Mouse (Mus musculus): Measurements from ENCODE around the gene Prtn3. TPM values are rescaled to one million over a fixed set of nuclear protein-coding genes. Genes with fewer than 3 reads are reported as not detected.
A peak's percentile ranks its signal among the peaks of the same experiment; 100 is the strongest.

Gene Prtn3
- polyA plus RNA-seq, 1 experiment from 2014 or later = 15.3 TPM

GRCm38 (mm10) chr10:79866601-79867000 is 7.7 kb upstream of the Prtn3 start:
- H3K36me3 ChIP-seq (ENCODE audit: control insufficient read depth, insufficient read depth) = peaks cover 25% of the 10 kb centered on the region
- 83% methylated on average over 11 of the region's 11 CpGs for WGBS

GRCm38 (mm10) chr10:79871845-79872244 is 2.4 kb upstream of the Prtn3 start:
- WGBS = 62% methylated on average over 8 of the region's 8 CpGs
- peak overlapping the region; percentile 78 for H3K4me2 ChIP-seq (ENCODE audit: low read length)
- no peak overlapping the region for H3K27ac ChIP-seq (ENCODE audit: low read length)
- H3K9me3 ChIP-seq (ENCODE audit: control insufficient read depth, low read length) = no peaks in the 10 kb centered on the region
- no peaks in the 10 kb centered on the region for H3K27me3 ChIP-seq (replicated peaks; ENCODE audit: control insufficient read depth, insufficient read depth, low read length)
- H3K9ac ChIP-seq (replicated peaks; ENCODE audit: low read depth, low read length) = no peak overlapping the region
- peaks cover 4% of the 10 kb centered on the region; the same call in 1 of the 2 replicates for H3K36me3 ChIP-seq (ENCODE audit: control insufficient read depth, insufficient read depth)
- peaks cover 44% of the 10 kb centered on the region for H3K4me1 ChIP-seq (replicated peaks; ENCODE audit: control insufficient read depth, insufficient read depth, low read length)
- H3K4me3 ChIP-seq (replicated peaks; ENCODE audit: low read length) = 0 out of 2 replicates have a peak overlapping the region, but pooled peaks have one; percentile 4
- ATAC-seq = no peak

More at GRCm38 (mm10) chr10:79866601-79867000, 7.7 kb upstream of the Prtn3 start:
- Histone ChIP-seq H3K4me3 (replicated peaks; ENCODE audit: low read length) (no peak overlapping the region), H3K27ac (ENCODE audit: low read length) (no peak overlapping the region), H3K9ac (replicated peaks; ENCODE audit: low read depth, low read length) (no peak overlapping the region), H3K4me2 (ENCODE audit: low read length) (no peak overlapping the region), H3K9me3 (ENCODE audit: control insufficient read depth, low read length) (no peaks in the 10 kb centered on the region), H3K4me1 (replicated peaks; ENCODE audit: control insufficient read depth, insufficient read depth, low read length) (peaks cover 21% of the 10 kb centered on the region), H3K27me3 (replicated peaks; ENCODE audit: control insufficient read depth, insufficient read depth, low read length) (no peaks in the 10 kb centered on the region)
- ATAC-seq = no peak

- Histone ChIP-seq H3K4me1 (replicated peaks; ENCODE audit: control insufficient read depth, insufficient read depth, low read length) (peaks cover 40% of the 10 kb centered on the region), H3K27ac (ENCODE audit: low read length) (peak overlapping the region; percentile 97), H3K9me3 (ENCODE audit: control insufficient read depth, low read length) (no peaks in the 10 kb centered on the region), H3K36me3 (ENCODE audit: control insufficient read depth, insufficient read depth) (peaks cover 4% of the 10 kb centered on the region; the same call in 1 of the 2 replicates), H3K4me3 (replicated peaks; ENCODE audit: low read length) (peak overlapping the region; percentile 85), H3K27me3 (replicated peaks; ENCODE audit: control insufficient read depth, insufficient read depth, low read length) (no peaks in the 10 kb centered on the region), H3K4me2 (ENCODE audit: low read length) (peak overlapping the region; percentile 78), H3K9ac (replicated peaks; ENCODE audit: low read depth, low read length) (peak overlapping the region; percentile 96)
- no peak for ATAC-seq
- WGBS = 54% methylated on average over 3 of the region's 3 CpGs
These were observed 1.4 kb upstream of the Prtn3 start for GRCm38 (mm10) chr10:79872862-79873261.

- Histone ChIP-seq H3K36me3 (ENCODE audit: control insufficient read depth, insufficient read depth) (peaks cover 4% of the 10 kb centered on the region; the same call in 1 of the 2 replicates), H3K27me3 (replicated peaks; ENCODE audit: control insufficient read depth, insufficient read depth, low read length) (no peaks in the 10 kb centered on the region), H3K4me2 (ENCODE audit: low read length) (peak overlapping the region; percentile 78), H3K9me3 (ENCODE audit: control insufficient read depth, low read length) (no peaks in the 10 kb centered on the region), H3K9ac (replicated peaks; ENCODE audit: low read depth, low read length) (peak overlapping the region; percentile 96), H3K4me3 (replicated peaks; ENCODE audit: low read length) (peak overlapping the region; percentile 85), H3K27ac (ENCODE audit: low read length) (peak overlapping the region; percentile 97), H3K4me1 (replicated peaks; ENCODE audit: control insufficient read depth, insufficient read depth, low read length) (peaks cover 39% of the 10 kb centered on the region)
- WGBS = under 1% methylated on average over 6 of the region's 6 CpGs
- peak; percentile 9 for ATAC-seq
These were observed 963 bp upstream of the Prtn3 start for GRCm38 (mm10) chr10:79873313-79873712.

- Histone ChIP-seq H3K36me3 (ENCODE audit: control insufficient read depth, insufficient read depth) (peaks cover 4% of the 10 kb centered on the region; the same call in 1 of the 2 replicates), H3K4me3 (replicated peaks; ENCODE audit: low read length) (peak overlapping the region; percentile 85), H3K27me3 (replicated peaks; ENCODE audit: control insufficient read depth, insufficient read depth, low read length) (no peaks in the 10 kb centered on the region), H3K4me2 (ENCODE audit: low read length) (peak overlapping the region; percentile 78), H3K4me1 (replicated peaks; ENCODE audit: control insufficient read depth, insufficient read depth, low read length) (peaks cover 36% of the 10 kb centered on the region), H3K9me3 (ENCODE audit: control insufficient read depth, low read length) (no peaks in the 10 kb centered on the region), H3K27ac (ENCODE audit: low read length) (peak overlapping the region; percentile 97), H3K9ac (replicated peaks; ENCODE audit: low read depth, low read length) (peak overlapping the region; percentile 96)
- under 1% methylated on average over 26 of the region's 26 CpGs for WGBS
- peak; percentile 39 for ATAC-seq
These were observed 474 bp upstream of the Prtn3 start for GRCm38 (mm10) chr10:79873715-79874289.

- WGBS = 52% methylated on average over 1 of the region's 1 CpGs
- Histone ChIP-seq H3K9me3 (ENCODE audit: control insufficient read depth, low read length) (no peaks in the 10 kb centered on the region), H3K27ac (ENCODE audit: low read length) (no peak overlapping the region), H3K4me2 (ENCODE audit: low read length) (no peak overlapping the region), H3K4me1 (replicated peaks; ENCODE audit: control insufficient read depth, insufficient read depth, low read length) (peaks cover 22% of the 10 kb centered on the region), H3K36me3 (ENCODE audit: control insufficient read depth, insufficient read depth) (no peaks in the 10 kb centered on the region), H3K27me3 (replicated peaks; ENCODE audit: control insufficient read depth, insufficient read depth, low read length) (peaks cover 6% of the 10 kb centered on the region; the same call in 1 of the 2 replicates), H3K4me3 (replicated peaks; ENCODE audit: low read length) (no peak overlapping the region), H3K9ac (replicated peaks; ENCODE audit: low read depth, low read length) (no peak overlapping the region)
- ATAC-seq = no peak
These were observed 2.9 kb downstream of the Prtn3 start for GRCm38 (mm10) chr10:79877174-79877573.

GRCm38 (mm10) chr10:79877757-79878156 is 3.5 kb downstream of the Prtn3 start:
- Histone ChIP-seq H3K9ac (replicated peaks; ENCODE audit: low read depth, low read length) (no peak overlapping the region), H3K9me3 (ENCODE audit: control insufficient read depth, low read length) (no peaks in the 10 kb centered on the region), H3K4me3 (replicated peaks; ENCODE audit: low read length) (no peak overlapping the region), H3K27me3 (replicated peaks; ENCODE audit: control insufficient read depth, insufficient read depth, low read length) (peaks cover 6% of the 10 kb centered on the region; the same call in 1 of the 2 replicates), H3K4me1 (replicated peaks; ENCODE audit: control insufficient read depth, insufficient read depth, low read length) (peaks cover 17% of the 10 kb centered on the region), H3K36me3 (ENCODE audit: control insufficient read depth, insufficient read depth) (no peaks in the 10 kb centered on the region), H3K4me2 (ENCODE audit: low read length) (no peak overlapping the region), H3K27ac (ENCODE audit: low read length) (no peak overlapping the region)
- ATAC-seq = no peak
- WGBS = 52% methylated on average over 12 of the region's 12 CpGs

- WGBS = 56% methylated on average over 3 of the region's 3 CpGs
- Histone ChIP-seq H3K9ac (replicated peaks; ENCODE audit: low read depth, low read length) (no peak overlapping the region), H3K36me3 (ENCODE audit: control insufficient read depth, insufficient read depth) (no peaks in the 10 kb centered on the region), H3K4me2 (ENCODE audit: low read length) (no peak overlapping the region), H3K9me3 (ENCODE audit: control insufficient read depth, low read length) (no peaks in the 10 kb centered on the region), H3K27ac (ENCODE audit: low read length) (no peak overlapping the region), H3K4me3 (replicated peaks; ENCODE audit: low read length) (no peak overlapping the region), H3K27me3 (replicated peaks; ENCODE audit: control insufficient read depth, insufficient read depth, low read length) (peaks cover 6% of the 10 kb centered on the region; the same call in 1 of the 2 replicates), H3K4me1 (replicated peaks; ENCODE audit: control insufficient read depth, insufficient read depth, low read length) (peaks cover 14% of the 10 kb centered on the region)
- no peak for ATAC-seq
These were observed 5.3 kb downstream of the Prtn3 start for GRCm38 (mm10) chr10:79879527-79879926.

- ATAC-seq = no peak
- H3K9ac ChIP-seq (replicated peaks; ENCODE audit: low read depth, low read length) = no peak overlapping the region
- no peak overlapping the region for H3K4me3 ChIP-seq (replicated peaks; ENCODE audit: low read length)
- H3K4me2 ChIP-seq (ENCODE audit: low read length) = no peak overlapping the region
- no peak overlapping the region for H3K27ac ChIP-seq (ENCODE audit: low read length)
- H3K4me1 ChIP-seq (replicated peaks; ENCODE audit: control insufficient read depth, insufficient read depth, low read length) = peaks cover 4% of the 10 kb centered on the region; the same call in 1 of the 2 replicates
- H3K36me3 ChIP-seq (ENCODE audit: control insufficient read depth, insufficient read depth) = no peaks in the 10 kb centered on the region
- peaks cover 6% of the 10 kb centered on the region; the same call in 1 of the 2 replicates for H3K27me3 ChIP-seq (replicated peaks; ENCODE audit: control insufficient read depth, insufficient read depth, low read length)
- 15% methylated on average over 9 of the region's 9 CpGs for WGBS
- H3K9me3 ChIP-seq (ENCODE audit: control insufficient read depth, low read length) = no peaks in the 10 kb centered on the region
These were observed 6.4 kb downstream of the Prtn3 start for GRCm38 (mm10) chr10:79880721-79881120.
